Mouse (Mus musculus) erythroblast, embryonic 14.5 days (primary cell): ENCODE results near the gene Cacna1c. TPM values are rescaled to one million over a fixed set of nuclear protein-coding genes. Genes with fewer than 3 reads are reported as not detected.

Experiments
- H3K27me3 ChIP-seq: 2 replicates; pipeline ENCODE4 v1.6.1; 2012; ENCODE audit warnings: inconsistent platforms; ENCODE audit not compliant: control insufficient read depth
- H3K36me3 ChIP-seq: 2 replicates; pipeline ENCODE4 v1.6.1; 2012; ENCODE audit warnings: mild to moderate bottlenecking, inconsistent platforms; ENCODE audit not compliant: control insufficient read depth
- H3K4me1 ChIP-seq: 2 replicates; pipeline ENCODE4 v1.6.1; 2012; ENCODE audit warnings: inconsistent platforms; ENCODE audit not compliant: control insufficient read depth
- H3K4me3 ChIP-seq: replicated peaks from 2 replicates; pipeline ENCODE3; 2012; ENCODE audit warnings: moderate library complexity, mild to moderate bottlenecking, inconsistent platforms
- H3K9me3 ChIP-seq: 2 replicates; pipeline ENCODE4 v1.6.1; 2012; ENCODE audit warnings: low read length, inconsistent platforms, mixed read lengths; ENCODE audit not compliant: control insufficient read depth
- GATA1 ChIP-seq: IDR thresholded peaks from 2 replicates; pipeline ENCODE4 v1.6.1; 2012; ENCODE audit warnings: low read length, inconsistent platforms, mixed read lengths
- TAL1 ChIP-seq: IDR thresholded peaks from 3 replicates; pipeline ENCODE4 v1.6.1; 2012; ENCODE audit warnings: low read length, inconsistent platforms, mixed read lengths
- polyA plus RNA-seq: library from polyadenylated mRNA; stranded (reverse); fragments of >175 nt; gene quantifications from 2 replicates; pipeline ENCODE4 v1.2.3, GENCODE M21; 2012

Gene Cacna1c
- polyA plus RNA-seq, 1 experiment, result 0.14 TPM

GRCm38 (mm10) chr6:119079626-119080025 is 116.6 kb downstream of the Cacna1c start:
- Histone ChIP-seq H3K36me3 (no peaks in the 10 kb centered on the region), H3K9me3 (no peaks in the 10 kb centered on the region), H3K27me3 (no peaks in the 10 kb centered on the region), H3K4me3 (no peak overlapping the region), H3K4me1 (no peaks in the 10 kb centered on the region)
- no peak for TF ChIP-seq TAL1
- no peak for TF ChIP-seq GATA1

- Histone ChIP-seq H3K27me3 (no peaks in the 10 kb centered on the region), H3K9me3 (no peaks in the 10 kb centered on the region), H3K4me1 (no peaks in the 10 kb centered on the region), H3K36me3 (no peaks in the 10 kb centered on the region), H3K4me3 (no peak overlapping the region)
- no peak for TF ChIP-seq GATA1
- no peak for TF ChIP-seq TAL1
Measured at GRCm38 (mm10) chr6:119078912-119079311, 117.3 kb downstream of the Cacna1c start.

- TF ChIP-seq TAL1 (no peak), GATA1 (no peak)
Measured at GRCm38 (mm10) chr6:119077231-119077630, 119.0 kb downstream of the Cacna1c start.

GRCm38 (mm10) chr6:119073419-119074071 is 122.7 kb downstream of the Cacna1c start:
- H3K4me1 ChIP-seq, result no peaks in the 10 kb centered on the region
- no peak for TF ChIP-seq TAL1
- TF ChIP-seq GATA1, result no peak
- H3K4me3 ChIP-seq, result no peak overlapping the region
- no peaks in the 10 kb centered on the region for H3K27me3 ChIP-seq
- H3K9me3 ChIP-seq, result no peaks in the 10 kb centered on the region
- H3K36me3 ChIP-seq, result no peaks in the 10 kb centered on the region

More at GRCm38 (mm10) chr6:119077231-119077630, 119.0 kb downstream of the Cacna1c start:
- no peaks in the 10 kb centered on the region for H3K36me3 ChIP-seq
- no peaks in the 10 kb centered on the region for H3K4me1 ChIP-seq
- H3K9me3 ChIP-seq, result no peaks in the 10 kb centered on the region
- H3K4me3 ChIP-seq, result no peak overlapping the region
- no peaks in the 10 kb centered on the region for H3K27me3 ChIP-seq

- no peak for TF ChIP-seq GATA1
- no peak for TF ChIP-seq TAL1
- H3K9me3 ChIP-seq, result no peaks in the 10 kb centered on the region
- H3K27me3 ChIP-seq, result no peaks in the 10 kb centered on the region
- H3K4me1 ChIP-seq, result no peaks in the 10 kb centered on the region
- H3K4me3 ChIP-seq, result no peak overlapping the region
- no peaks in the 10 kb centered on the region for H3K36me3 ChIP-seq
Measured at GRCm38 (mm10) chr6:119072772-119073171, 123.4 kb downstream of the Cacna1c start.

- H3K4me3 ChIP-seq, result no peak overlapping the region
- H3K27me3 ChIP-seq, result no peaks in the 10 kb centered on the region
- H3K9me3 ChIP-seq, result no peaks in the 10 kb centered on the region
- TF ChIP-seq GATA1 (no peak), TAL1 (no peak)
- no peaks in the 10 kb centered on the region for H3K36me3 ChIP-seq
- no peaks in the 10 kb centered on the region for H3K4me1 ChIP-seq
Measured at GRCm38 (mm10) chr6:119070771-119071170, 125.4 kb downstream of the Cacna1c start.

GRCm38 (mm10) chr6:119070351-119070750 is 125.9 kb downstream of the Cacna1c start:
- TF ChIP-seq TAL1 (no peak), GATA1 (no peak)
- no peak overlapping the region for H3K4me3 ChIP-seq
- H3K36me3 ChIP-seq, result no peaks in the 10 kb centered on the region
- no peaks in the 10 kb centered on the region for H3K4me1 ChIP-seq
- no peaks in the 10 kb centered on the region for H3K9me3 ChIP-seq
- H3K27me3 ChIP-seq, result no peaks in the 10 kb centered on the region

GRCm38 (mm10) chr6:119069145-119069544 is 127.1 kb downstream of the Cacna1c start:
- no peak for TF ChIP-seq TAL1
- TF ChIP-seq GATA1, result no peak
- Histone ChIP-seq H3K9me3 (no peaks in the 10 kb centered on the region), H3K4me1 (no peaks in the 10 kb centered on the region)

GRCm38 (mm10) chr6:119068650-119069049 is 127.6 kb downstream of the Cacna1c start:
- TF ChIP-seq TAL1 (no peak), GATA1 (no peak)
- H3K4me3 ChIP-seq, result no peak overlapping the region
- no peaks in the 10 kb centered on the region for H3K27me3 ChIP-seq
- H3K36me3 ChIP-seq, result no peaks in the 10 kb centered on the region
- no peaks in the 10 kb centered on the region for H3K4me1 ChIP-seq
- no peaks in the 10 kb centered on the region for H3K9me3 ChIP-seq

More at GRCm38 (mm10) chr6:119069145-119069544, 127.1 kb downstream of the Cacna1c start:
- Histone ChIP-seq H3K36me3 (no peaks in the 10 kb centered on the region), H3K4me3 (no peak overlapping the region), H3K27me3 (no peaks in the 10 kb centered on the region)

- no peaks in the 10 kb centered on the region for H3K27me3 ChIP-seq
- TF ChIP-seq GATA1, result no peak
- no peak for TF ChIP-seq TAL1
- H3K4me1 ChIP-seq, result no peaks in the 10 kb centered on the region
- H3K4me3 ChIP-seq, result no peak overlapping the region
- H3K9me3 ChIP-seq, result no peaks in the 10 kb centered on the region
- H3K36me3 ChIP-seq, result no peaks in the 10 kb centered on the region
Measured at GRCm38 (mm10) chr6:119064961-119065360, 131.3 kb downstream of the Cacna1c start.
